Mouse (Mus musculus) heart, postnatal 14 days (tissue): ENCODE measurements around the gene Gm21904. TPM values are rescaled to one million over a fixed set of nuclear protein-coding genes. Genes with fewer than 3 reads are reported as not detected.
"Not testable (repeated sequence)": the region's sequence is repeated elsewhere in the genome, so short reads cannot be mapped to it uniquely, and the experiment has no call there.

Source experiments
- DNase-seq, 2 experiments: peaks; one replicate each; pipeline ENCODE4 v3.0.0; 2021 to 2022
- intact Hi-C: fragments of 180-260 bp; cut with DNase I; formaldehyde crosslinking; loops from one replicate; pipeline ENCODE4 v1.15.1; 2025
- long read RNA-seq, 2 experiments: library from polyadenylated mRNA; stranded (forward); transcript quantifications; one replicate each; pipeline ENCODE4 v2.0.0; 2021
- total RNA-seq, 2 experiments: library from RNA; stranded (reverse); gene quantifications; 2 replicates each; pipeline ENCODE4 v1.2.3; 2021

Gene Gm21904
- total RNA-seq = not detected
- long read RNA-seq, experiment 1 = 0 reads
- long read RNA-seq, experiment 2 = 0 reads

GRCm38 (mm10) chrY:17846166-17846565, at the start of gene Gm21904:
Gm21904 (minus strand) TSS chrY:17846266.
- intact Hi-C loops, DNase-seq: not testable (repeated sequence)

GRCm38 (mm10) chrY:17874441-17874840, 28.4 kb upstream of the Gm21904 start, which contains the start of the genes Gm20772 and Gm20831:
Gm20772 (plus strand) TSS chrY:17874741.
Gm20831 (plus strand) TSS chrY:17874741.
- intact Hi-C loops, DNase-seq: not testable (repeated sequence)

Other genes starting within 250 kb of the Gm21904 start
- gene Gm20772, start 28.5 kb upstream of the Gm21904 start, total RNA-seq = not detected
- gene Gm20831, start 28.5 kb upstream of the Gm21904 start, total RNA-seq = not detected
- gene Srsy, start 91.1 kb upstream of the Gm21904 start, total RNA-seq = not detected
- gene Gm21764, start 215.5 kb upstream of the Gm21904 start, total RNA-seq = not detected
- gene Ssty1, start 242.8 kb upstream of the Gm21904 start, total RNA-seq = not detected